Mouse (Mus musculus) CH12.LX (cell line): ENCODE results near the gene B430306N03Rik.

Source experiments
- CTCF ChIP-seq, 2 experiments: IDR thresholded peaks in 1 of 2; conservative IDR thresholded peaks in 1 of 2; 2 replicates each; pipeline ENCODE4 v1.5.1; 2011 to 2012; ENCODE audit warnings: low read depth in 2 of 2, low read length in 2 of 2, improper control_type of control experiment in 1 of 2, inconsistent platforms in 1 of 2, mild to moderate bottlenecking in 1 of 2, moderate library complexity in 1 of 2
- EP300 ChIP-seq: IDR thresholded peaks from 2 replicates; pipeline ENCODE4 v1.6.1; 2011; ENCODE audit warnings: low read length, improper control_type of control experiment

- TF ChIP-seq EP300 (no peak), CTCF (conservative IDR thresholded peaks at IDR 0.05 in 1 of 2, IDR thresholded peaks at IDR 0.05 in 1 of 2; ENCODE audit: low read depth in 2 of 2, low read length in 2 of 2) (no peak)
Measured at GRCm38 (mm10) chr17:48321279-48321678, 5.3 kb downstream of the B430306N03Rik start.
